Mouse (Mus musculus) hindbrain, postnatal 0 days (tissue): ENCODE measurements around the gene Tnip1. TPM values are rescaled to one million over a fixed set of nuclear protein-coding genes. Genes with fewer than 3 reads are reported as not detected.

Source experiments
- ATAC-seq: fragments of 200-750 bp; cut with Nextera tagmentation; 2 replicates; pipeline ENCODE4 v1.8.0; 2017; ENCODE audit warnings: mild to moderate bottlenecking, moderate TSS enrichment, moderate library complexity
- DNase-seq: peaks from one replicate; pipeline ENCODE4 v3.0.0-alpha.2; 2015; ENCODE audit warnings: low spot score
- H3K27ac ChIP-seq: fragments of 300-500 bp; sonication (generic); 2 replicates; pipeline ENCODE4 v1.5.1; 2014; ENCODE audit warnings: mild to moderate bottlenecking
- H3K27me3 ChIP-seq: fragments of 300-500 bp; sonication (generic); 2 replicates; pipeline ENCODE4 v1.6.1; 2014; ENCODE audit warnings: low read length, mixed read lengths; ENCODE audit not compliant: insufficient read depth
- H3K36me3 ChIP-seq: fragments of 300-500 bp; sonication (generic); 2 replicates; pipeline ENCODE4 v1.6.1; 2014; ENCODE audit warnings: low read length, mixed read lengths; ENCODE audit not compliant: insufficient read depth
- H3K4me1 ChIP-seq: fragments of 300-500 bp; sonication (generic); 2 replicates; pipeline ENCODE4 v1.6.1; 2014; ENCODE audit warnings: antibody characterized with exemption, low read length, mixed read lengths; ENCODE audit not compliant: insufficient read depth
- H3K4me2 ChIP-seq: fragments of 300-500 bp; sonication (generic); 2 replicates; pipeline ENCODE4 v1.6.1; 2014; ENCODE audit warnings: low read depth, mild to moderate bottlenecking, low read length, moderate library complexity, mixed read lengths
- H3K4me3 ChIP-seq: fragments of 300-500 bp; sonication (generic); 2 replicates; pipeline ENCODE4 v1.5.1; 2014; ENCODE audit warnings: low read length
- H3K9ac ChIP-seq: fragments of 300-500 bp; sonication (generic); replicated peaks from 2 replicates; pipeline ENCODE4 v1.6.1; 2014; ENCODE audit warnings: mild to moderate bottlenecking, low read length, moderate library complexity, mixed read lengths
- H3K9me3 ChIP-seq: fragments of 300-500 bp; sonication (generic); 2 replicates; pipeline ENCODE4 v1.6.1; 2016; ENCODE audit warnings: low read length, mixed read lengths
- CTCF ChIP-seq: IDR thresholded peaks from 2 replicates; pipeline ENCODE4 v1.5.1; 2016; ENCODE audit warnings: antibody characterized with exemption, control low read depth, low read depth
- WGBS: fragments of 180-500 bp; shearing (Covaris S2); extraction: QIAGEN DNeasy Blood & Tissue Kit; methylation state at CpG from one replicate; pipeline ENCODE4 v1.1.7; 2014; 5-methylcytosine and 5-hydroxymethylcytosine counted together
- polyA plus RNA-seq: library from polyadenylated mRNA; unstranded; fragments of >200 nt; fragmentation: Nextera tagmentation; extraction: Ambion mirVana; gene quantifications from 2 replicates; pipeline ENCODE4 v1.2.1, GENCODE M21; 2015
- total RNA-seq: library from RNA; depleted of rRNA; stranded (reverse); fragments of >200 nt; gene quantifications from 2 replicates; pipeline ENCODE4 v1.2.3, GENCODE M21; 2014

Tnip1 gene
- total and polyA plus RNA-seq, 2 experiments from 2014 or later: 16.7 to 17.1 TPM

GRCm38 (mm10) chr11:54939501-54939900, 23.2 kb downstream of the Tnip1 start:
- no peak for DNase-seq
- 75% methylated on average over 8 of the region's 8 CpGs for WGBS

GRCm38 (mm10) chr11:54936771-54937140, 26.0 kb downstream of the Tnip1 start:
- 92% methylated on average over 2 of the region's 3 CpGs for WGBS
- no peak overlapping the region for H3K27ac ChIP-seq
- peaks cover 3% of the 10 kb centered on the region; the same call in 1 of the 2 replicates for H3K4me1 ChIP-seq
- no peak for TF ChIP-seq CTCF
- H3K9me3 ChIP-seq: no peaks in the 10 kb centered on the region
- no peak overlapping the region for H3K9ac ChIP-seq
- no peaks in the 10 kb centered on the region for H3K27me3 ChIP-seq
- no peak for ATAC-seq
- no peak overlapping the region for H3K4me2 ChIP-seq
- H3K36me3 ChIP-seq: peaks cover 13% of the 10 kb centered on the region; the same call in 1 of the 2 replicates
- no peak for DNase-seq
- H3K4me3 ChIP-seq: no peak overlapping the region

More at GRCm38 (mm10) chr11:54939501-54939900, 23.2 kb downstream of the Tnip1 start:
- no peak for TF ChIP-seq CTCF
- Histone ChIP-seq H3K27me3 (no peaks in the 10 kb centered on the region), H3K4me3 (no peak overlapping the region), H3K4me1 (peaks cover 3% of the 10 kb centered on the region; the same call in 1 of the 2 replicates), H3K27ac (no peak overlapping the region), H3K36me3 (peaks cover 8% of the 10 kb centered on the region; the same call in 1 of the 2 replicates), H3K9ac (no peak overlapping the region), H3K9me3 (no peaks in the 10 kb centered on the region), H3K4me2 (no peak overlapping the region)
- no peak for ATAC-seq

GRCm38 (mm10) chr11:54936035-54936770, 26.5 kb downstream of the Tnip1 start:
- Histone ChIP-seq H3K36me3 (peaks cover 13% of the 10 kb centered on the region; the same call in 1 of the 2 replicates), H3K4me3 (no peak overlapping the region), H3K9ac (no peak overlapping the region), H3K27ac (no peak overlapping the region), H3K4me2 (no peak overlapping the region), H3K27me3 (no peaks in the 10 kb centered on the region), H3K4me1 (peaks cover 3% of the 10 kb centered on the region; the same call in 1 of the 2 replicates), H3K9me3 (no peaks in the 10 kb centered on the region)
- 37% methylated on average over 12 of the region's 12 CpGs for WGBS
- no peak for TF ChIP-seq CTCF
- peak; percentile 56; the same call in 1 of the 2 replicates for ATAC-seq
- DNase-seq: peak; percentile 16

GRCm38 (mm10) chr11:54934198-54934597, 28.5 kb downstream of the Tnip1 start:
- H3K27me3 ChIP-seq: no peaks in the 10 kb centered on the region
- no peak for ATAC-seq
- no peak for TF ChIP-seq CTCF

GRCm38 (mm10) chr11:54932540-54932939, 30.2 kb downstream of the Tnip1 start:
- no peak overlapping the region for H3K27ac ChIP-seq
- ATAC-seq (no peak), DNase-seq (no peak)
- no peak for TF ChIP-seq CTCF
- H3K4me1 ChIP-seq: no peaks in the 10 kb centered on the region
- H3K9ac ChIP-seq: no peak overlapping the region
- peaks cover 7% of the 10 kb centered on the region; the same call in 1 of the 2 replicates for H3K36me3 ChIP-seq
- 95% methylated on average over 6 of the region's 6 CpGs for WGBS
- H3K27me3 ChIP-seq: no peaks in the 10 kb centered on the region
- no peak overlapping the region for H3K4me2 ChIP-seq
- no peaks in the 10 kb centered on the region for H3K9me3 ChIP-seq
- H3K4me3 ChIP-seq: no peak overlapping the region

More at GRCm38 (mm10) chr11:54934198-54934597, 28.5 kb downstream of the Tnip1 start:
- H3K4me1 ChIP-seq: no peaks in the 10 kb centered on the region
- WGBS: 95% methylated on average over 7 of the region's 7 CpGs
- H3K27ac ChIP-seq: no peak overlapping the region
- no peak overlapping the region for H3K9ac ChIP-seq
- H3K36me3 ChIP-seq: peaks cover 13% of the 10 kb centered on the region; the same call in 1 of the 2 replicates
- no peak overlapping the region for H3K4me2 ChIP-seq
- no peak overlapping the region for H3K4me3 ChIP-seq
- no peak for DNase-seq
- no peaks in the 10 kb centered on the region for H3K9me3 ChIP-seq

- WGBS: 65% methylated on average over 5 of the region's 5 CpGs
- peaks cover 12% of the 10 kb centered on the region for H3K36me3 ChIP-seq
Observed at GRCm38 (mm10) chr11:54931405-54932093, 31.2 kb downstream of the Tnip1 start.

More at GRCm38 (mm10) chr11:54931405-54932093, 31.2 kb downstream of the Tnip1 start:
- H3K4me3 ChIP-seq: no peak overlapping the region
- H3K4me2 ChIP-seq: no peak overlapping the region
- ATAC-seq (0 out of 2 replicates have a peak, but pooled peaks have one; percentile 31), DNase-seq (peak; percentile 48)
- H3K9ac ChIP-seq: no peak overlapping the region
- no peaks in the 10 kb centered on the region for H3K9me3 ChIP-seq
- no peak overlapping the region for H3K27ac ChIP-seq
- TF ChIP-seq CTCF: peak; percentile 81
- no peaks in the 10 kb centered on the region for H3K27me3 ChIP-seq
- H3K4me1 ChIP-seq: no peaks in the 10 kb centered on the region
